Mouse (Mus musculus) liver, embryonic 16.5 days (tissue): ENCODE measurements at regions not wholly inside any gene's neighbourhood (a gene's known extent, or its start where the extent isn't known, plus 50 kb on each side); places are given as distances from the start of the nearest gene placed in this dataset.

ENCODE experiments used
- ATAC-seq: fragments of 200-750 bp; cut with Nextera tagmentation; 2 replicates; pipeline ENCODE4 v1.8.0; 2017; ENCODE audit warnings: low read depth, mild to moderate bottlenecking, moderate number of reproducible peaks, moderate library complexity
- H3K27ac ChIP-seq: fragments of 300-500 bp; sonication (generic); 2 replicates; pipeline ENCODE4 v1.5.1; 2014; ENCODE audit warnings: mild to moderate bottlenecking, low read length
- H3K27me3 ChIP-seq: fragments of 300-500 bp; sonication (generic); 2 replicates; pipeline ENCODE4 v1.6.1; 2014; ENCODE audit warnings: low read depth, low read length, mixed read lengths; ENCODE audit not compliant: control insufficient read depth, insufficient read depth
- H3K36me3 ChIP-seq: fragments of 300-500 bp; sonication (generic); 2 replicates; pipeline ENCODE4 v1.6.1; 2014; ENCODE audit warnings: mild to moderate bottlenecking; ENCODE audit not compliant: control insufficient read depth, insufficient read depth
- H3K4me1 ChIP-seq: fragments of 300-500 bp; sonication (generic); 2 replicates; pipeline ENCODE4 v1.6.1; 2014; ENCODE audit warnings: low read depth, low read length, mixed read lengths; ENCODE audit not compliant: control insufficient read depth
- H3K4me2 ChIP-seq: fragments of 300-500 bp; sonication (generic); 2 replicates; pipeline ENCODE4 v1.6.1; 2014; ENCODE audit warnings: low read depth, low read length, mixed read lengths
- H3K4me3 ChIP-seq: fragments of 300-500 bp; sonication (generic); 2 replicates; pipeline ENCODE4 v1.5.1; 2014; ENCODE audit warnings: low read depth, mild to moderate bottlenecking, low read length
- H3K9ac ChIP-seq: fragments of 300-500 bp; sonication (generic); 2 replicates; pipeline ENCODE4 v1.6.1; 2014; ENCODE audit warnings: low read depth, low read length
- H3K9me3 ChIP-seq: fragments of 300-500 bp; sonication (generic); replicated peaks from 2 replicates; pipeline ENCODE4 v1.6.1; 2016; ENCODE audit warnings: low read length; ENCODE audit not compliant: control insufficient read depth
- WGBS: fragments of 180-500 bp; shearing (Covaris S2); extraction: QIAGEN DNeasy Blood & Tissue Kit; methylation state at CpG from one replicate; pipeline ENCODE4 v1.1.7; 2014; ENCODE audit not compliant: insufficient replicate concordance; 5-methylcytosine and 5-hydroxymethylcytosine counted together

- Histone ChIP-seq H3K4me2 (no peak overlapping the region), H3K9ac (no peak overlapping the region), H3K36me3 (no peaks in the 10 kb centered on the region), H3K4me1 (no peaks in the 10 kb centered on the region), H3K27ac (no peak overlapping the region), H3K9me3 (no peaks in the 10 kb centered on the region), H3K27me3 (no peaks in the 10 kb centered on the region), H3K4me3 (no peak overlapping the region)
- WGBS, result 64% methylated on average over 6 of the region's 6 CpGs
- no peak for ATAC-seq
These were observed 57.1 kb upstream of the Sash1 start for GRCm38 (mm10) chr10:8942967-8943471.

GRCm38 (mm10) chr10:8936369-8936768 lies 50.5 kb upstream of the Sash1 start:
- Histone ChIP-seq H3K27ac (no peak overlapping the region), H3K4me1 (no peaks in the 10 kb centered on the region), H3K9ac (no peak overlapping the region), H3K27me3 (no peaks in the 10 kb centered on the region), H3K4me2 (no peak overlapping the region), H3K9me3 (no peaks in the 10 kb centered on the region), H3K36me3 (no peaks in the 10 kb centered on the region), H3K4me3 (no peak overlapping the region)
- WGBS, result 45% methylated on average over 4 of the region's 4 CpGs
- ATAC-seq, result no peak
